Mouse (Mus musculus): ENCODE measurements around the gene Dclk2. TPM values are rescaled to one million over a fixed set of nuclear protein-coding genes. Genes with fewer than 3 reads are reported as not detected.

The Dclk2 gene
- polyA plus RNA-seq, 1 experiment from 2014 or later = 12.0 TPM

DNA sequence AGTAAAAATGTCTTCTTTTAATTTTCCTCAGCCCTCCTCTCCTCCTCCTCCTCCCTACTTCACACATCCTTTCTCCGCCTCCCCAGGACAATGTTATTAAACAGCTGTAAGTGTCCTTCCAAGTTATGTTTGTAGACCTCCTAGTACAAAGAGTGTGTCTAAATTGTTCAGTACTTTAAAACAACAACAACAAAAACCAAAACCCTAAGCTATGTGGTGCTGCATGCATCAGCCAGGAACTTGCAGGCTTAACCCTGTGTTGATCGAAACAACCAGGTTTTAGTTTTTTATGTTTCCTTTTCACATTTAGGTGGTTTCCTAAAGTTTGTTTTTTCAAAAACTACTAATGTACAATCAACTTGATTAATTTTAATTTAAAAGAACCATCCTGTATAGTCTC is 71.3 kb downstream of the Dclk2 start:
- Histone ChIP-seq H3K27me3 (ENCODE audit: control insufficient read depth, insufficient read depth, low read length) (no peaks in the 10 kb centered on the region), H3K36me3 (replicated peaks; ENCODE audit: control insufficient read depth, insufficient read depth, low read depth, low read length) (no peaks in the 10 kb centered on the region), H3K9ac (replicated peaks; ENCODE audit: low read length) (no peak overlapping the region), H3K4me1 (ENCODE audit: control insufficient read depth, insufficient read depth, low read length) (peaks cover 2% of the 10 kb centered on the region; the same call in 1 of the 2 replicates), H3K4me2 (ENCODE audit: low read depth, low read length) (no peak overlapping the region), H3K4me3 (ENCODE audit: low read depth, low read length) (no peak overlapping the region), H3K27ac (replicated peaks; ENCODE audit: low read depth, low read length) (peak overlapping the region; percentile 35; the same call in 1 of the 2 replicates), H3K9me3 (replicated peaks; ENCODE audit: control insufficient read depth, low read length) (no peaks in the 10 kb centered on the region)
- ATAC-seq (replicated peaks; ENCODE audit: insufficient number of reproducible peaks, low FRiP score, low TSS enrichment, low read depth) (no peak), DNase-seq (ENCODE audit: low spot score) (no peak)
- WGBS = 55% methylated on average over 2 of the region's 2 CpGs

DNA sequence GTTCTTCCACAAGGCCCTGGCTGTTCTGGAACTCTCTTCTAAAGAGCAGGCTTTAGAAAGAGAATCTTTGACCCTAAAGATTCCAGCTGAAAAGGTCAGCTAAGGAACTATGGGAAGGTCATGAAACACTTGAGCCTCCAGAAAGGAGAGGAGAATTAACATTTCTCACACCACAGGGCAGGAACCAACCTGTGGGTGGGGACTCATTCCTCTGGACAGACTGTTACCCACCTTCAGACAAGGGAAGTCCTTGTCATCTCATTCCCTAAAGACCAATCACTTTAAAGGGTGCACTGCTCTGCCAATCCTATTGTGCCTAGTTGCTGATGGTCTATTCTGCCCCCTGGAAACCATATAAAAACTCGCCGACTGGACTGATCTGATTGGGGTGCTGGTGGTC is 73.1 kb downstream of the Dclk2 start:
- ATAC-seq (replicated peaks; ENCODE audit: insufficient number of reproducible peaks, low FRiP score, low TSS enrichment, low read depth) (no peak), DNase-seq (ENCODE audit: low spot score) (no peak)
- H3K4me3 ChIP-seq (ENCODE audit: low read depth, low read length) = no peak overlapping the region
- H3K9ac ChIP-seq (replicated peaks; ENCODE audit: low read length) = no peak overlapping the region
- no peaks in the 10 kb centered on the region for H3K9me3 ChIP-seq (replicated peaks; ENCODE audit: control insufficient read depth, low read length)
- no peaks in the 10 kb centered on the region; the same call in 1 of the 2 replicates for H3K4me1 ChIP-seq (ENCODE audit: control insufficient read depth, insufficient read depth, low read length)
- no peak overlapping the region for H3K27ac ChIP-seq (replicated peaks; ENCODE audit: low read depth, low read length)
- no peaks in the 10 kb centered on the region for H3K27me3 ChIP-seq (ENCODE audit: control insufficient read depth, insufficient read depth, low read length)
- no peaks in the 10 kb centered on the region for H3K36me3 ChIP-seq (replicated peaks; ENCODE audit: control insufficient read depth, insufficient read depth, low read depth, low read length)
- no peak overlapping the region for H3K4me2 ChIP-seq (ENCODE audit: low read depth, low read length)
- WGBS = 77% methylated on average over 2 of the region's 2 CpGs

- no peak overlapping the region for H3K4me2 ChIP-seq (ENCODE audit: low read depth, low read length)
- H3K9me3 ChIP-seq (replicated peaks; ENCODE audit: control insufficient read depth, low read length) = no peaks in the 10 kb centered on the region
- no peaks in the 10 kb centered on the region; the same call in 1 of the 2 replicates for H3K4me1 ChIP-seq (ENCODE audit: control insufficient read depth, insufficient read depth, low read length)
- H3K4me3 ChIP-seq (ENCODE audit: low read depth, low read length) = no peak overlapping the region
- ATAC-seq (replicated peaks; ENCODE audit: insufficient number of reproducible peaks, low FRiP score, low TSS enrichment, low read depth) (no peak), DNase-seq (ENCODE audit: low spot score) (peak; percentile 54)
- no peak overlapping the region for H3K9ac ChIP-seq (replicated peaks; ENCODE audit: low read length)
- no peak overlapping the region for H3K27ac ChIP-seq (replicated peaks; ENCODE audit: low read depth, low read length)
- H3K36me3 ChIP-seq (replicated peaks; ENCODE audit: control insufficient read depth, insufficient read depth, low read depth, low read length) = no peaks in the 10 kb centered on the region
- H3K27me3 ChIP-seq (ENCODE audit: control insufficient read depth, insufficient read depth, low read length) = no peaks in the 10 kb centered on the region
- WGBS = 8% methylated on average over 4 of the region's 4 CpGs
Observed at GRCm38 (mm10) chr3:86846036-86846435, 74.6 kb downstream of the Dclk2 start.

DNA sequence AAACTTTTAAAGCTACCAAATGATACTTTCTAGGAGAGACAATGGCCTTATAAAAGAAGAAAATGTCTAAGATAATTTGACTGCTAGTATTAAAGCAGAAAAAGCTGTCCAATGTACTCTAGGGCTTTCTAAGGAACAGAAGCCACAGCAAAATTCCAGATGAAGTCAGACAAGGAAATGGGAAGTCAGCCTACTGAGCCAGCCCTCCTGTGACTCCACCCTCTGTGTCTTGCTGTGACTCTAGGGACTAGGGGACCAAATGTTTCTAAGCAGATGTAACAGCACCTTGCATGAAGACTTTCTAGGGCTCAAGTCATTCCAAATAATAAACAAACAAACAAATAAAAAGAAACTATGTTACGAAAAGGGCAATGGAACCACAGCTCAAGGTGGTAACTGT is 75.1 kb downstream of the Dclk2 start:
- H3K36me3 ChIP-seq (replicated peaks; ENCODE audit: control insufficient read depth, insufficient read depth, low read depth, low read length) = no peaks in the 10 kb centered on the region
- no peak overlapping the region for H3K9ac ChIP-seq (replicated peaks; ENCODE audit: low read length)
- no peaks in the 10 kb centered on the region; the same call in 1 of the 2 replicates for H3K4me1 ChIP-seq (ENCODE audit: control insufficient read depth, insufficient read depth, low read length)
- DNase-seq (ENCODE audit: low spot score) (no peak), ATAC-seq (replicated peaks; ENCODE audit: insufficient number of reproducible peaks, low FRiP score, low TSS enrichment, low read depth) (no peak)
- WGBS = 71% methylated on average over 1 of the region's 1 CpGs
- H3K27ac ChIP-seq (replicated peaks; ENCODE audit: low read depth, low read length) = 0 out of 2 replicates have a peak overlapping the region, but pooled peaks have one; percentile 24
- no peak overlapping the region for H3K4me3 ChIP-seq (ENCODE audit: low read depth, low read length)
- H3K27me3 ChIP-seq (ENCODE audit: control insufficient read depth, insufficient read depth, low read length) = no peaks in the 10 kb centered on the region
- H3K9me3 ChIP-seq (replicated peaks; ENCODE audit: control insufficient read depth, low read length) = no peaks in the 10 kb centered on the region
- H3K4me2 ChIP-seq (ENCODE audit: low read depth, low read length) = no peak overlapping the region

GRCm38 (mm10) chr3:86844804-86845481 is 75.7 kb downstream of the Dclk2 start:
- Histone ChIP-seq H3K4me3 (ENCODE audit: low read depth, low read length) (no peak overlapping the region), H3K27me3 (ENCODE audit: control insufficient read depth, insufficient read depth, low read length) (no peaks in the 10 kb centered on the region), H3K27ac (replicated peaks; ENCODE audit: low read depth, low read length) (no peak overlapping the region), H3K4me1 (ENCODE audit: control insufficient read depth, insufficient read depth, low read length) (no peaks in the 10 kb centered on the region; the same call in 1 of the 2 replicates), H3K36me3 (replicated peaks; ENCODE audit: control insufficient read depth, insufficient read depth, low read depth, low read length) (no peaks in the 10 kb centered on the region), H3K9me3 (replicated peaks; ENCODE audit: control insufficient read depth, low read length) (no peaks in the 10 kb centered on the region), H3K9ac (replicated peaks; ENCODE audit: low read length) (no peak overlapping the region), H3K4me2 (ENCODE audit: low read depth, low read length) (no peak overlapping the region)
- DNase-seq (ENCODE audit: low spot score) = peak; percentile 63
- ATAC-seq (replicated peaks; ENCODE audit: insufficient number of reproducible peaks, low FRiP score, low TSS enrichment, low read depth) = no peak
- WGBS = 10% methylated on average over 8 of the region's 8 CpGs

- Histone ChIP-seq H3K27ac (replicated peaks; ENCODE audit: low read depth, low read length) (no peak overlapping the region), H3K27me3 (ENCODE audit: control insufficient read depth, insufficient read depth, low read length) (no peaks in the 10 kb centered on the region), H3K4me1 (ENCODE audit: control insufficient read depth, insufficient read depth, low read length) (no peaks in the 10 kb centered on the region; the same call in 1 of the 2 replicates), H3K36me3 (replicated peaks; ENCODE audit: control insufficient read depth, insufficient read depth, low read depth, low read length) (no peaks in the 10 kb centered on the region), H3K9ac (replicated peaks; ENCODE audit: low read length) (no peak overlapping the region), H3K9me3 (replicated peaks; ENCODE audit: control insufficient read depth, low read length) (no peaks in the 10 kb centered on the region), H3K4me3 (ENCODE audit: low read depth, low read length) (no peak overlapping the region), H3K4me2 (ENCODE audit: low read depth, low read length) (no peak overlapping the region)
- DNase-seq (ENCODE audit: low spot score) = no peak
- 89% methylated on average over 2 of the region's 2 CpGs for WGBS
- no peak for ATAC-seq (replicated peaks; ENCODE audit: insufficient number of reproducible peaks, low FRiP score, low TSS enrichment, low read depth)
Observed at GRCm38 (mm10) chr3:86842461-86842860, 78.2 kb downstream of the Dclk2 start.

DNA sequence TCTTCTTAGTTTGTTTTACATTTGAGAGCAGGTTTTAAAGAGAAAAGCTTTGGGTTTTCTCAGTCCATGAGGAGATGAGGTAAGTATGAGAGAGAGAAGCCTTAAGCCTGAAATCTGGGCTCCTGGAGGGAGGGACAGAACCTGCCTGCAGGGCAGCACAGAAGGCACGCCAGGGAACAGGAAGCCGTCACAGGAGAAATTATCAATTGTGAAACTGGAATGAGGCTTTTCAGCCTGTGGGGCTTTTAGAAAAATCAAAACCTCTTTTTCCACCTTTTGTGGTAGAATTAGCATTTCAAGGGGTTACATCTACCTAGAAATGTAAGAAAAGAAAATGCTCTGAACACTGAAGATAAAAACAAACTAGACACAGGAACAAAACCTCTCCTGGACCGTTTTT is 81.0 kb downstream of the Dclk2 start:
- Histone ChIP-seq H3K36me3 (replicated peaks; ENCODE audit: control insufficient read depth, insufficient read depth, low read depth, low read length) (no peaks in the 10 kb centered on the region), H3K4me3 (ENCODE audit: low read depth, low read length) (no peak overlapping the region), H3K4me1 (ENCODE audit: control insufficient read depth, insufficient read depth, low read length) (no peaks in the 10 kb centered on the region), H3K9me3 (replicated peaks; ENCODE audit: control insufficient read depth, low read length) (no peaks in the 10 kb centered on the region), H3K27ac (replicated peaks; ENCODE audit: low read depth, low read length) (no peak overlapping the region), H3K4me2 (ENCODE audit: low read depth, low read length) (no peak overlapping the region), H3K9ac (replicated peaks; ENCODE audit: low read length) (no peak overlapping the region), H3K27me3 (ENCODE audit: control insufficient read depth, insufficient read depth, low read length) (no peaks in the 10 kb centered on the region)
- WGBS = 23% methylated on average over 3 of the region's 3 CpGs
- DNase-seq (ENCODE audit: low spot score) (no peak), ATAC-seq (replicated peaks; ENCODE audit: insufficient number of reproducible peaks, low FRiP score, low TSS enrichment, low read depth) (no peak)

DNA sequence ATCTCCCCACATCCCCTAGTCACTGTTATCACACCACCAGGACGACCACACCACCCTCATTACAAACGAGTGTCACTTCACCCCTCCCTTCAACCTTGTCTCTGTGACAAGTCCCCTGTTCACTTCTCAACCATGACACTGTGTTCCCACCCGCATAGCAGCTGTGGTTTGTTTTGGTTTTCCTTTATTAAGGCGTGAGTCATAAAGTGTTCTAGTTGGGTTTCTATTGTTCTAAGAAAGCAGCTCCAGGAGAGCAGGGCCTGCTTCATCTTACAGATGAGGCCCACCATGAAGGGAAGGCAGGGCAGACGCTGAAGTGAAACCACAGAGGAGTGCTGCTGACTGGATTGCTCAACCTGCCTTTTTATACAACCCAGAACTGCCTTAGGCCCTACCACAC is 83.3 kb downstream of the Dclk2 start:
- no peaks in the 10 kb centered on the region for H3K27me3 ChIP-seq (ENCODE audit: control insufficient read depth, insufficient read depth, low read length)
- H3K4me1 ChIP-seq (ENCODE audit: control insufficient read depth, insufficient read depth, low read length) = no peaks in the 10 kb centered on the region
- no peak overlapping the region for H3K27ac ChIP-seq (replicated peaks; ENCODE audit: low read depth, low read length)
- DNase-seq (ENCODE audit: low spot score) (no peak), ATAC-seq (replicated peaks; ENCODE audit: insufficient number of reproducible peaks, low FRiP score, low TSS enrichment, low read depth) (no peak)
- WGBS = 73% methylated on average over 5 of the region's 5 CpGs
- no peak overlapping the region for H3K4me3 ChIP-seq (ENCODE audit: low read depth, low read length)
- no peak overlapping the region for H3K9ac ChIP-seq (replicated peaks; ENCODE audit: low read length)
- no peaks in the 10 kb centered on the region for H3K36me3 ChIP-seq (replicated peaks; ENCODE audit: control insufficient read depth, insufficient read depth, low read depth, low read length)
- no peaks in the 10 kb centered on the region for H3K9me3 ChIP-seq (replicated peaks; ENCODE audit: control insufficient read depth, low read length)
- no peak overlapping the region for H3K4me2 ChIP-seq (ENCODE audit: low read depth, low read length)

Measured in embryonic facial prominence, embryonic 11.5 days (tissue).